Mouse (Mus musculus): Measurements from ENCODE around the gene Ubap1l.

DNA sequence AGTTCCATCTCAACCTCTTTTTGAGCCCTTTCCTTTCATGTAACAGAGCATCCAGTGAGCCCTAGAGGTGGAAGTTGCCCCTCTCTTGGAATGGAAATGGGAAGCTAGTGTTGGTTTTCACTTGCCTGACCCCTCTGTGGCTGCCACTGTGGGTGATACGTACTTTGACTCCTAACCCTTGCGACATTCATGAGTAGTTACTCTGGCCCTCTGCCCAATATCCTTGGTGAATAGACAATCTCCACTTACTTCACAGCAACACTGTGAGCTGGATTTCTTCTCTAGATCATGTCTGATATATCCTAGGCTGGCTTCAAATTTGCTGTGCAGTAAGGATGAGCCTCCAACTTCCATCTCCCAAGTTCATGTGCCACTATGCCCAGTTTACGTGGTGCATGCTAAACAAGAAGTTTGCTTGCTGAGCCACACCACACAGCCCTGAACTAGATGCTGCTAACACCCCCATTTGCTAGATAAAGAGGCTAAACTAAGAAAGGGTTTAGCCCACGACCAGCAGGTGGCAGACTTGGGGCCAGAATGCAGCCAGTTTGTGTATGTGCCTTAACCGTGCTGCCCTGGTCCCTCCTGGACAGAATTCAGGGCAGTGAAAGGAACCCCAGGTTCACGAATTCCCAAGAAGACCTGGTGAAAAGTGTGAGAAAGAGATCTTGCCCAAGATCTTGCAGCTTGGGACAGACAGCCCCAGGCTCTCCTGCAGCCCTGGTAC is 32.0 kb downstream of the Ubap1l start:
- TF ChIP-seq CTCF (IDR thresholded peaks at IDR 0.05; ENCODE audit: control insufficient read depth, insufficient read depth, insufficient replicate concordance, low read depth, low read length) (peak; percentile 70; the same call in 1 of the 2 replicates), POLR2A (IDR thresholded peaks at IDR 0.05; ENCODE audit: control insufficient read depth, low read depth, low read length) (no peak)
